Mouse (Mus musculus) lung, adult 2 months (tissue): ENCODE data around the gene Grik2.

Experiments
- CTCF ChIP-seq: fragments of 200-500 bp; IDR thresholded peaks from 2 replicates; pipeline ENCODE4 v1.5.1; 2011; ENCODE audit warnings: mild to moderate bottlenecking, low read length, control low read depth; ENCODE audit not compliant: insufficient read depth
- POLR2A ChIP-seq: fragments of 200-500 bp; IDR thresholded peaks from 2 replicates; pipeline ENCODE4 v1.6.1; 2011; ENCODE audit warnings: low read depth, mild to moderate bottlenecking, control low read depth, low read length, borderline replicate concordance; ENCODE audit errors: extremely low read depth

- no peak for TF ChIP-seq CTCF
- TF ChIP-seq POLR2A: no peak
These were observed 6.5 kb downstream of the Grik2 start for GRCm38 (mm10) chr10:49782061-49782460.
